Mouse (Mus musculus): ENCODE measurements around the gene Reln.

Reln gene

DNA sequence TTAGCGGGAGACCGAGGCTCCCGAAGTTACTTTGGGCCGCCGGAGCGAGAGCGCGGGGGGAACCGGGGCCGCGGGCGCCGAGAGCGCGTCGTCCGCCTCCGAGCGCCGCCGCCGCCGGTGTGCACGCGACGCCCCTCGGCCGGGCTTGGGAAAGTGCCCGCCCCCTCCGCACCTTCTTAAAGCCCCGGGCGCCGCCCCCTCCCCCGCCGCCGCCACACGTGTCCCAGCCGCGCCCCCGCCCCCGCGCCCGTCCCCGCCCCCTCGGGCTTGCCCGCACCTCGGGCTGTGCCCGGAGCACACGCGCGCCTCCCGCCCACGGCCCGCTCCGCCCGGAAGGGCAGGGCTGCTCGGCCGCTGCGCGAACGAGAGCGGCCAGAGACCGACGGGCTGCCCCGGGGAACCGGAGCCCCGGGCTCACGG, at the start of gene Reln:
Gene Reln, minus strand, starts transcription at position 147 of the 420 bp plus-strand sequence.
- DNase-seq: no peak

DNA sequence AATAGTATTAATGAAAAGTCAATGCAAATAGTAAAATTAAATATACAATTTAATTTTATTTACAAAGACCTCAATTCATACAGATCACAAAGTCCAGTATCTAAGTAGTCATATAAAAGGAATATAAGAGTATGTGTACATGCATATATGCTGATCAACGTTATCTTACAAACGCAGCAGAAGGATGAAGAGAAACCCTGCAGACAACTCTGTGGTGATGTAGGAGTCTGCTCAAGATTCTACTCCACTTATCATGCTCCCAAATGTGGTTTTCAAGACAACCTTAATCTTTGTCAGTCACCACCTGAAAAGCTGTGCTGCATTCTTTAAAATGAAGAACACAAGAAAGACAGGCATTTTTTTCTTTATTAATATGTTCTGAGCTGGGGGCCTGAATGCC, 44.0 kb upstream of the Reln start:
- no peak for DNase-seq

DNA sequence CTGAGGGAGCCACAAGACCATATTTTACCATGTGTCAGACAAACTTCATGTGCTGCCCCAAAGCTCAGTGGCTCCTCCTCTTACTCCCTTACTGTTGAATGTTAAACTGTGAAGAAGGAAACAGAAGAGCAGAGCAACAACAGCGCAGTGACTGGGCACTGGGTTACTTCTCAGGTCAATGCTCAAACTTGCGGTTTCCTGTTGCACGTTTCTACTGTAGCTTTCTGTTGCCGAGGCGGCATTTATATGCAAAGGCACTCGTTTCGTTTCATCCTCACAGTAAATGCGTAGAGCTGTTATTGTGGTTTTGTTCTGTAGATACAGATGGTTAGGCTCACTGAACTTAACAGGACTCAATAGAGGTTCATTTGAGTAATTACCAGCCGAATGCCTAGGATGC, 16.0 kb upstream of the Reln start:
- no peak for DNase-seq

DNA sequence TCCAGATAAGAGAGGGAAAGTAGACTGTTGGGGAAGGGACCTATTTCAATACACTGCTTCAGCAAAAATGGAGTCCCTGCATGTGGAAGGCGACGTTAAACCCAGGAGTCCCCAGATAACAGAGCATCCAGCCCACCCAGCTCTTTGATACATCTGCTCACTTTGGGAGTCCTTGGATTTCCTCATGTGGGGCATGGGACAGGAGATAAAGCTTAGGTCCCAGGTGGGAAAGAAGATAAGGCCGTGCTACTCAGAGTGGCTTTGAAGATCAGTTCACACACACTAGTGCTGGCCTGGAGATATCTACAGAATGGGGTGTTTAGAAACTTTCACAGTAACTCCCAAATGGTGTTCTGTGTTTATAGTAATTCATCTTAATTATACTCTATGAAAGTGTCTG, 3.9 kb upstream of the Reln start:
- no peak for DNase-seq

DNA sequence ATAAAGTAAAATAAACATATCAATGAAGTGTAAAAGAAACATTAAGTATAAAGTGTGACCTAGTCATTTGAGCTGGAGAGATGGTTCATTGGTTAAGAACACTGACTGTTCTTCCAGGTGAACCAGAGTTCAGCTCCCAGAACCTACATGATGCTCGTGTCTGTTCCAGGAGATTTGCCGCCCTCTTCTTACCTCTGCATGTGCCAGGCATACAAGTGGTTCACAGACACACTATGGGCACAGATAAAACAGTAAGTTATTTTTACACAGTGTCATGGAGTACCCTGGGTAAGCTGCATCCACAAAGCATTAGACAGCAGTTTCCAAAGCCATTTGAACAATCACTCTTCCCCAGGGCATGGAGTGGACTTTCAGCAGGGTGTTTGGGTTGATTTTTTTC, 3.2 kb upstream of the Reln start:
- DNase-seq: no peak

DNA sequence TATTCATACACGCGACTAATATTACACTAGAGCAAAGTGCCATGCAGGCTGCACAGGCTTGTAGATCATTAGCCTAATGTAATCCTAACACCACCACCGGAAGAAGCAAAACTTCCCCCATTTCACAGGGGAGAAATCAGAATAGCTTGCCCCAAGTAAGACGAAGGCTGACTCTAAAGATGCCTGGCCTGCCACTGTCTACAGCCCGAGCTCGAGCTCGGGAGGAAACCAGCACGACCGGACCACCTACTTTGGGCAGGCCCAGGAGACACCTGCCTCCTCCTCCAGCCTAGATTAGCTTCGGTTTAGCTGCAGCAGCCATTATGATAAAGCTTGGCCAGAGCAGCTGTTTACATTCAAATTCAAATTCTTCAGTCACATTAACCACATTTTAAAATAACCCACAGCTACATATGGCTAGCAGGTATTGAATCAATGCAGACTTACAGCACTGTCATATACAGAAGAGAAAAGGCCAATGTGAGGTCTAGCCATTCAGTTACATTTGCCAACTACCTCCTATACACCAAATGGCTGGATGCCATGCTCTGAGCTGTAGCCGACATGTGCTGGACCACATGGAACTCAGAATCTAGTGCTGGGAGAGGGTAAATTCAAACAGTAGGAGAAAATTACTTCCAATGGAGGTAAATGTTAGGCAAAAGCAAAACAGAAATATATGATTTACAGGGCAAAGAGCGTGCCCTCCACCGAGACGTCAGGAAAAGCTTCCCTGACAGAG, 1.6 kb upstream of the Reln start:
- no peak for DNase-seq

DNA sequence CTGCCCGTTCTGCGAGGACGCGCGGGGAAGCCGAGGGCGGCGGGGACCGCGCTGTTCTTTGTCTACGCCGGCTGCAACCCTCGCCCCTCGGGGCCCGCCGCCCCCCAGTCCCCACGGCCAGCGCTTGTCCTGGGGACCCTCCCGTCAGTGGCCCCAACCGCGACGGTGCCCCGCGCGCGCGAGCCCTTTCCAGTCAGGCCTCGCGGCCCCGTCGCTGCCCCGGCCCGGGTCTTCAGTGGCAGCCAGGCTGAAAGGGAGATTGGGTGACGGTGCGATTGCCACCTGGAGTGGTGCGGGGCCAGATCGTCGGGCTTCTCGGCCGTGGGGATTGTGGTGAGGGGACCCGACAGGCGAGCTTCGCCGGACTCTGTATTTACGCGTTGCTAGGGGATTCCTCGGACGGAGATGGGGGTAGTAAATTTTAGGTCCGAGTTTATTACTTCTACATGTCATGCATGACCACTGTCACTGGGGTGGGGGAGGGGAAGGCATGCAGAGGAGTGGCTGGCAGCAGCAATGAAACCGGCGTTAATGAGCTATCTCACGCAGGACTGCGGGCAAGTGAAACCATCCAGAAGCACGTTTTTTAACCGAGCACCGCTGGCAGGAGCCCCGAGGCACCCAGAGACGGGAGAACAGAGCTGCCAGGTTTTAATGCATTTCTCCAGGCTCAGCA, 612 bp upstream of the Reln start:
- DNase-seq: no peak

DNA sequence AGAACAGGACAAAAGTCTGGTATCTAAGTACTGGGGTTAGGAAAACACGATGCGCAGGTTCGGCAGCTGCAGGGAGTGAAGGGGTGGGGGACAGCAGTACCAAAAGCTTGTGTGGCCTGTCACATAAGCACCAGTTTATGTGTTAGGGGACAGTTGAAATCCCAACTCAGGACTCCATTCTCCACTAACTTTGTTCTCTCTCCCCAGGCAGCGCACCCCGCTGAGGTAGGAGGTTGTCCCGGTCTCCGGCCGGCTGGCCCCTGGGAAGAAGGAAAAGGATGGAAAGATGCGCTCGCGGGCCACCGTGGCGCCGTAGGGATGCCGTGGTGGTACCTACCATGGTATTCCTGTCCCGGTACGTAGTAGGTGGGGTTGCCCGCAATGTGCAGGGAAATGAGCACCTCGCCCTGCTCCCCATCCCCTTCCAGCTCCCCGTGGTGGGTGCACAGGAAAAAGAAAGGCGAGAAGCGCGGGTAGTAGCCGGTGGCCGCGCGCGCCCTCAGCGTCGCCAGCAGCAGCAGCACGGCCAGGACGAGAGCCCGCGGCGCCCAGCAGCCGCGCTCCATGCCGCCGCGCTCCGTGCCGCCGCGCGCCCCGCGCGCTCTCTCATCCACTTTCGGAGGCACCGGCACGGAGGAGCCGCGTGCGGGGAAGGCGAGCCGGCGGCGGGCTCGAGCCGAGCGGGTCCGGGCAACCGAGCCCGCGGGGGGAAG, 503 bp downstream of the Reln start:
- no peak for DNase-seq

DNA sequence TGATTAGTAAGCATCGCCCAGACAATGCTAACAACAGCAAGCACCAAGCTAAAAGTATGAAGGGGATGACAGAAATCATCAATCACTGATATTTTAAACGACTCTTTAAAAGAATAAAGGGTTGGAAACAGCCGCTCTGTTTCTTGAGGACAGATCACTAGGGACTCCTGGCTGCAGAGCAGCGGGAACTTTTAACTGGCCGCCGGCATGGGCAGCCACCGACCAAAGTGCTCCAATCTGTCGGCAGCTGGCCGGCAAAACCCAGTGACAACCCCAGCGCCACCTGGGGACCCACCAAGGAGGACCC, 1.0 kb downstream of the Reln start:
- no peak for DNase-seq

DNA sequence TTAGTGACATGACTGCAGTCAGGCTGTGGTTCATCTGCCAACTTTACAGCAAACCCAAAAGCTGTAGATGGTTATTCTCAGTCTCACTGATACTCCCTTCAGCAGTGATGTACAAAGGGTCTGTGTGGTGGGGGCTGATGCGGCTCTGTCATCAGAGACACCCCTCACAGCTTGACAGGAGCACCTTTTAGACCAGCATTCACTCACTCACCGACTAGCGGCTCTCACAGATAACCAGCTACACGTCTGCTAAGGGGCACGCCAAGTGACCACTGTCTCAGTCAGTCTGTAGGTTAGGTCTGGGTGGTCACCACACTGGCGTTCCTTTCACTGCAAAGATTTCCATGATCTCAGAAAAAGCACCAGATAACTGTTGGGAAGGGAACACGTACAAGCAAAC, 2.0 kb downstream of the Reln start:
- DNase-seq: no peak

DNA sequence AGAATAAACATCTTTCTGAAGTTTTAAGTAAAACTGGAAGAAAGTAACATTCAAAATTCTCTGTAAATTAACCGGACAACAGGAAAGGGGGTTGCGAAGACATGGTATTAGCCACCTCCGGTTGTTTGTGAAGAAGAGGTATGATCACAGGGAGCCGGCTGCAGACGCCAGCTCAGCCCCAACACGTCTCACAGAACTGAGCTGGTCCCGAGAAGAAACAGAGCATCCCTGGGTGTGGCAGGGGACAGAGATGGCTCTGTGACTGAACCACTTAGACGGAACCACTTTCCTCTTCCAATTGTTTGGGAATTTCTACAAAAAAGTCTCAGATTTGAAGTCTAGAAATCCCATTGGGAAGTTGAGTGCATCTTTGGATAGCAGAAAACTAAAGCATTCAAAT, 3.5 kb downstream of the Reln start:
- DNase-seq: no peak

DNA sequence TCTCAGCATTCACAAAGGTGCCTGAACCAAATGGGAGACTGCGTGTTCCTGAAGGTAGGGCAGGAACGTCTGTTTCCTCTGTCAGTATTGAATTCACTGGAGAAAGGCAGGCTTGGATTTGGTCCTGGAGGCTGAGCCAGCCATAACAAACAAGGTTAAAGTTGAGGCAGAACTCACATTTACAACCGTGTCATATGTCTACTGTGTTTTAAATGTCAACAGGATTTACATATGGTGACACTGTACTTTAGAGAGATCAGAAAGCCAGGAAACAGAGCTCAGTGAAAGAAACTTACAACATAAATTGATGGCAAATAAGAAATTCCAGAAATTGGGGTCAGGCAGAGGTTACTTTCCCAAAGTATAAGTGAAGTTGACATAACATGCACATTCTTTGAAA, 9.1 kb downstream of the Reln start:
- no peak for DNase-seq

DNA sequence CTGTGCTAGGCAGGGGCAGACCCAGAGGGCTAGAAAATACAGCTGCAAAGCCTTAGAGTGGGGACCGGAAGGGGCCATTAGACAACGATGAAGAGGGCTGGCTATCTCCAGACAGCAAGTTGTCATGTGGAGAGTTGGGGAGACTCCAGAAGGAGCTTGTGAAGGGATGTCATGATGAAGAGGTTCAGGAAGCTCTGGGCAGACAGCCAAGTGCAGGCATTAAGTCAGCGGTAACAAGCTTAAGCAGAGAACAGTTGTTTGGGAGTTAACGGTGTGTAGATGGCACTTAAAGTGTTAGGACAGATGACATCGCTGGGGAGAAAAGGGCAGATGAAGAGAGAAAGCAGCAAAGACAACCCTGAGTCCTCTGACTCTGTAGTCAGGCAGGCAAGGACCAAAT, 13.7 kb downstream of the Reln start:
- DNase-seq: no peak

DNA sequence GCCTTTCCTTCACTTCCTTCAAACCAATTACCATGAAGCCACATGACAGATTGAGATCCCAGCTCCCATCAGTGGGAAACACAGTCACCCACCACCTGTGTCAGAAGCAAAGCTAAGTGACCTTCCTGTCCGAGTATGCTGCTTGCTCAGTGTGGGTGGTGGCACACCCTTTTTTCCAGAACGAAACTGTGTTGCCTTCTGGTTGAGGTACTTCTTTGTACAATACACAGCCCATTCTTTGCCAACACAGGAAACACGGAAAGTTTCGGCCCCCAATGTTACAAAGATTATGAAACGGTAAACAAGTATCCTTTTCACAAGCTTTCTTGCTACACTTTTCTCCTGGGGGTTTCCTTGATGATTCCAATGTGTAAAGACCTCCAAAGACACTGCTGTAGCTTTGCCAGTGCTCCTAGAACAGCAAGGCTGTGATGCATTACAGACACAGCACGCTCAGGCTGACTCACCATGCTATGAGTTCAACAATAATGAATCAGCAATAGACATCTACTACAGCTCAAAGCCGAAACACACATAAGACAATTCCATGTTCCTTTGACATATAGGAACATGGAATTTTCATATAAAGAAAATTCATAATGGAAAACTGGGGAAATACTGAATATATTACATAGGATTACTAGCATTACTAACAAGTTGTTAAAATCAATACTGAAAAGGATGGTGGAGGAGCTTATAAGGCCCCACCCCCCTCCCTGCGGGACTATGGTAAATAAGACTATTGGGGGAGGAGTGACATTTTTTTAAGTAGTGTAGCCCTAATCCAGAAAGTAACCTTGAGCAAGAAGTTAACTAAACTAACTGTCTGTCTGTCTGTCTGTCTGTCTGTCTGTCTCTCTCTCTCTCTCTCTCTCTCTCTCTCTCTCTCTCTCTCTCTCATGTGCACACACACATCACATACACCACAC, 15.8 kb downstream of the Reln start:
- DNase-seq: no peak

DNA sequence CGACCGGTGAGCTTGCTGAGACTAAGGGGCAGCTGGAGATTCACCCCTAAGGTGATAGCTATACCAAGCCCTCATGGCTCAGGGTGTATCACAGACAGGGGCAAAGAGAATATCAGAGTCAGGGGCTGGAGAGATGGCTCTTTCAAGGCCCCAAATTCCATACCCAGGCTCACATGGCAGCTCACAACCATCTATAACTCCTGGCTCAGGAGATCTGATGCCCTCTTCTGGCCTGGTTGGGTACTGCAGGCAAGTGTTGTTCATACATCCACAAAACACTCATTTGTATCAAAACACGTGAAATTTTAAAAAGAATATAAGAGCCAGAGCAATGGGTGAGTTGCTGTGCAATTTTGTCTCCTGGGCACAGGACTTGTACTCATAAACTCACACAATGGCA, 17.3 kb downstream of the Reln start:
- peak in 1 of 2 experiments; percentile 30 for DNase-seq

DNA sequence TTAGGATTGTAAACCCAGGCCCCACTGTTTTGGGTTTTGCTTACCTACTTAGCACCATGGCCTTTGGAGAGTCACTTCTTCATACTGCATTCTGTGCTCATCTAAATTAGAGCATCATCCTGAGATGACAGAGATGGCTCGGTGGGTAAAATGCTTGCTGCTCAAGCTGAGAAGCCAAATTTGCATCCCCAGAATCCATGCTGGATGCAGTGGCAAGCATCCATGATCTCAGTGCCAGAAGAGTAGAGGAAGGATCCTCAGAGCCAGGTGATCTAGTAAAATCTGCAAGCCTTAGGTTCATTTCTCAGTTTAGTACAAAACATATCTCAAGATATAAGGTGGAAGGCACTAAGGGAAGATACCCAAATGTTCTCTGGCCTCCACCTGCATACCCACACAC, 20.7 kb downstream of the Reln start:
- DNase-seq: no peak

DNA sequence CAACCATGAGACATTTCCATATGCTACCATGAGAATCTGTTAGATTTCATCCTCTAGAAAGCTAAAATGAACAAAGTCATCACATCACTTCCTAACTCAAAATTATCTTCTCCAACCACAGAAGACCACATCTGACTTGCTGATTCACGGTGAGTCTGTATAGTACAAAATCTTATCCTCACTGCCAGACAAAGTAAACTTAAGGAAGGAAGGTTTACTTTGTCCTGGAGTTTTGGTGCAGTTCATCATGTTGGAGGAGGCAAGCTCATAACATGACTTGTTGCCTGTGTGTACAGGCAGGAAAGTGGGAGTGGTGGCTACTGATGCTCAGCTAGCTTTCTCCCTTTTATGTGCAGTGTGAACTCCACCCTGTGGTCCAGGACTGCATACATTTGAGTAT, 26.7 kb downstream of the Reln start:
- no peak for DNase-seq

DNA sequence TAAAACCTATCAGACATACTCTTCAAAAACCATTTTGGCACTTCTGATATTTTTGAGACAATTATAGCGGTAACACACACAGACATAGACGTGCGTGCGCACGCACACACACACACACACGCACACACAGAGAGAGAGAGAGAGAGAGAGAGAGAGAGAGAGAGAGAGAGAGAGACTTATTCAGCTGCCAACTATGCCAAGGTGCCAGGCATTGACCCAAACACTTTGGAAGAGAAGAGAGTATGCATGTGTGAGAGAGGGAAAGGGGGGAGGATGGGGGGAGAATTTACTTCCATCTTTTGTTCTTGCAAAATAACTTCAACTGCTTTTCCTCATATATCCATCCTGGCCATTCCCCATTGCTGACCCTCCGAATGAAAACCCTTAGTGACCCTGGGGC, 28.0 kb downstream of the Reln start:
- DNase-seq: no peak

DNA sequence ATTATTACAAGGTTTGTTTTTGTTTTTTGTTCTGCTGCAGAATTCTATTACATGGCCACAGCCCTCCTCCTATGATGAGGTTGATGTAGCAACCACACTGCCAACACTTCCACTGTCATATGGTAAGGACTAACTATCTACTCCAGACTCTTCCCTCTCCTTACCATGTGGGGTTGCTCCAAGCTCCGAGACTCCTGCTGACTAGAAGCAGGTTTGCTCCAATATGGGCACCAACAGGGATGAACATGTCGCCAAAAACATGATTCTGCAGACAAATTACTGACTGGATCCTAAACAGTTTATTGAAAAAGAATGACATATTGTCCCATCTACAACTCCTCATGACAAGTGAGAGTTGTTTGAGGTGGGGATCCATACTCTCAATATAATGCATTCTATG, 28.5 kb downstream of the Reln start:
- no peak for DNase-seq

DNA sequence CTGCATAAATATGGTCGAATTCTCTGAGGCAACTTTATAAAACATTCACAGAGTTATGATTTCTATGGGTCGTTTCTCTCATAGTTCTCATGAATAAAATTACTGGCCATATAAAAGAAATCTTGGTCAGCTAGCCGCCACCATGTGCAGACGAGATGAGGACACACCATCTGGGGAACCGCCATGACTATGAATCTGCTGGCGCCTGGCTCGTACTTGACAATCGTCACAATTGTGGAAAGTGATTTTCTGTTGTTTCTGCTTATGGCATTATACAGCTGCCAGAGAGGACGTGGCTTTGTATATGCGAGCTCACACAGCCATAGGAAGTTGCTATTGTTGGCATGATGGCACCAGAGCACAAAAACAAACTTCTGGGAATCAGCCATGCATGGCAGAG, 31.5 kb downstream of the Reln start:
- DNase-seq: no peak

DNA sequence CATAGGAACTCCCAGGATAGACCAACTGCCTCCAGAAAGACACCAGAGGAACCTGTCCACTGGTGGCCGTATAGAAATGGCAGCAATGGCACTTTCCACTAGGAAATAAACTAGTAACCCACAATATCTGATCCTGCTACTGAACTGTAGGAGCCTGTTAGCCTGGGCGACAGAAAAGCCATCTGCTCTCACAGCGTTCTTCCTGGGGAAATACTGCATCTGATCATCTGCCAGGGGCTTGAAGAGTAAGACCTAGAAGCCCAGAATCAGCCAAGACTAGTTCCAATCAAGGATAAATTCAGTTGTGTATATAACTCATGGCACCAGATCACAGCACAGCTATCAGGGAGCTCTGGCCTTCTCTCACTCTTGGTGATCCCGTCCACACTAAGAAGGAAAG, 33.5 kb downstream of the Reln start:
- no peak for DNase-seq

DNA sequence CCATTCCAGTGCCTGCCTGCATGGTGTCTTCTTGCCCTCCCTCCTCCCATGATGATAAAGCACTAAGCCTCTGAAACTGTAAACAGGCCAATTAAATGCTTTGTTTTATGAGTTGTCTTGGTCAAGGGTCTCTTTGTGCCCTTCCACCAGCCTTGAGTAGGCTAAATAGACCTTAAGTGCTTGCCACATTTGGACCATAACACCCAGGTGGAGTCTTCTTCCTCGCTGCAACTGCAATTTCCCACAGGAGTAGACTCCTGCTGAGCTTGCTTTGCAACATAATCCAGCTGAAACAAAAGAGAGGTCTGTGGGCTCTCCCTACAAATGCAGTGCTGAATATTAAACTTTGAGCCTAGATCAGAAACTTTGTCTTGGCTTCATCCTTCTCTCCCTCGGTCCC, 35.5 kb downstream of the Reln start:
- no peak for DNase-seq

DNA sequence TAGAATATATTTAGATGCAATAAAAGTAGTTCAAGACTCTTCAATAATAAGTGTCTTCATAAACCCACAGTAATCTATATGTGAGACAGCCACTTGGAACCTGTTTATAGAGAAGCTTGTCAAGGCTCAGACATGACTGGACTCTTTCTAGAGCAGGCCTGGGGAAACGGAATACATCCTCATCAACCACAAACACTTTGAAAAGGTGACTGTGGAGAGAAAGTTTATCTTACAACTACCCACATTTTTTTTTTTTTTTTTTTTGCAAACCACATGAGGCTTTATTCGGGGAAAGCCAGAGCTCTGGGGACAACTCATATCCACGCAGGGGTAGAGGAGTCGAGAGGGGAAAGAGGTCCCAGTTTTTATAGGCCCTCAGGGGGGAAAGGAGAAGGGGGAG, 36.6 kb downstream of the Reln start:
- DNase-seq: no peak
